Comparison of ENCODE assay signal across 13 mouse cellular contexts in the genomic region with DNA sequence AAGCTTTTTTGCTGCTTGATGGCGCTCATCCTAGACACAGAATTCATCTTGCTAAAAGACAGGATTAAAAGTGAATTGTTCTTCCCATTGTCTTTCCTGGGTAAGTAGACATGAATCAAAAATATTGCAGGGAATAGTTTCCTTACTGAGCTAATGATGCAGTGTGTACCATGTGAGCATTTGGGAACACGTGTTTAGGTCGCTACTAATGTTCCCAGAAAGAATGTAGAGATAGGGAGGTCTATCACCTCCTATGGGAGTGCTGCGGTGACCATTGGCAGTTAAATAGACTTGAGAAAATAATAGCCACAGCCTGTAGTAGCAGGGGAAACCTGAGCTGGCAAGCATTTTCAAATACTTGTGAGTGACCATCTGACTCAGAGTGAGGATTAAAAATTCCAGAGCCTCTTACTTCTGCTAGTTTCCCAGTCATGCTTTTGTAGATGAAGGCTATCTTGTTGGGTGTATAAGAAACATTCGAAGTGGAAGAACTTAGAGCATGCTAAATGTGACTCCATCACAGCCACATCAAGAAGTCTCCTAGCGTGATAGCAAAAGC. TPM values are rescaled to one million over a fixed set of nuclear protein-coding genes. Genes with fewer than 3 reads are reported as not detected.
DNase-seq lines count a peak whose midpoint lies in the region; ATAC-seq and TF ChIP-seq lines count a peak whose summit lies in the region.
"Had no signal": no experiment of that assay in that cellular context is flagged by ENCODE, and none has a peak within 500 bp of the region (broad histone marks: within the 10 kb centered on the region; RNA-seq: fewer than 3 reads in every experiment).

No protein-coding gene starts in this region.

- H3K4me1 ChIP-seq in heart, embryonic 12.5 days (replicated peaks) = peaks cover 23% of the 10 kb centered on the region
- no peaks in the 10 kb centered on the region for H3K4me1 ChIP-seq in kidney, embryonic 14.5 days (ENCODE audit: control insufficient read depth, insufficient read depth, low read length)

- no peak overlapping the region for H3K4me3 ChIP-seq in heart, embryonic 12.5 days
- H3K4me3 ChIP-seq in kidney, embryonic 14.5 days (ENCODE audit: low read length) = no peak overlapping the region
- H3K4me3 ChIP-seq in myocyte = peak overlapping the region; percentile 14
- H3K4me3 ChIP-seq: embryonic facial prominence, embryonic 15.5 days; midbrain, embryonic 13.5 days had no signal

- no peaks in the 10 kb centered on the region for H3K9me3 ChIP-seq in heart, embryonic 12.5 days (replicated peaks)
- no peaks in the 10 kb centered on the region for H3K9me3 ChIP-seq in kidney, embryonic 14.5 days (ENCODE audit: control insufficient read depth, low read length)
- H3K9me3 ChIP-seq: embryonic facial prominence, embryonic 15.5 days; midbrain, embryonic 13.5 days had no signal

- H3K79me2 ChIP-seq in myocyte (ENCODE audit: control insufficient read depth, insufficient read depth) = peaks cover 61% of the 10 kb centered on the region

- no peak overlapping the region for H3K4me2 ChIP-seq in heart, embryonic 12.5 days
- H3K4me2 ChIP-seq in kidney, embryonic 14.5 days (replicated peaks; ENCODE audit: low read depth, low read length) = no peak overlapping the region
- H3K4me2 ChIP-seq in myocyte (ENCODE audit: low read depth) = peak overlapping the region; percentile 99
- H3K4me2 ChIP-seq: embryonic facial prominence, embryonic 15.5 days; liver, embryonic 11.5 days; midbrain, embryonic 13.5 days had no signal

- ATAC-seq in heart, embryonic 12.5 days (ENCODE audit: insufficient number of reproducible peaks, low FRiP score) = no peak; the same call in 1 of the 2 replicates
- ATAC-seq in kidney, embryonic 14.5 days (ENCODE audit: low FRiP score, low TSS enrichment) = no peak
- ATAC-seq: midbrain, embryonic 13.5 days had no signal

- DNase-seq in heart, adult 8-10 months (ENCODE audit: low spot score) = no peak
- no peak for DNase-seq in kidney, postnatal 10 days
- peak; percentile 45 for DNase-seq in Muller cell, postnatal 12 days (ENCODE audit: inconsistent ontology term)
- no peak for DNase-seq in cerebellum, adult 11 months
- DNase-seq: embryo, embryonic 11 days; right cerebral cortex, postnatal 4 days; thymus, adult 2 months had no signal

- H3K9ac ChIP-seq in heart, embryonic 12.5 days = no peak overlapping the region
- H3K9ac ChIP-seq in kidney, embryonic 14.5 days (ENCODE audit: low read depth, low read length) = no peak overlapping the region
- H3K9ac ChIP-seq: embryonic facial prominence, embryonic 15.5 days; midbrain, embryonic 13.5 days had no signal

- no peak for TF ChIP-seq POLR2A in myocyte (IDR thresholded peaks at IDR 0.05; ENCODE audit: insufficient read length, low read depth)

- no peak overlapping the region for H3ac ChIP-seq in myocyte (ENCODE audit: control insufficient read depth, insufficient read length)

- WGBS in heart, embryonic 12.5 days = 51% methylated on average over 6 of the region's 6 CpGs
- 75% methylated on average over 6 of the region's 6 CpGs for WGBS in kidney, embryonic 14.5 days

- H3K27me3 ChIP-seq in heart, embryonic 12.5 days (replicated peaks) = no peaks in the 10 kb centered on the region
- H3K27me3 ChIP-seq in kidney, embryonic 14.5 days (ENCODE audit: control insufficient read depth, insufficient read depth, low read length) = no peaks in the 10 kb centered on the region
- no peaks in the 10 kb centered on the region for H3K27me3 ChIP-seq in myocyte (ENCODE audit: control insufficient read depth, insufficient read depth, insufficient read length)
- H3K27me3 ChIP-seq: embryonic facial prominence, embryonic 15.5 days; midbrain, embryonic 13.5 days had no signal

- H3K36me3 ChIP-seq in heart, embryonic 12.5 days = peaks cover 8% of the 10 kb centered on the region; the same call in 1 of the 2 replicates
- H3K36me3 ChIP-seq in kidney, embryonic 14.5 days (ENCODE audit: control insufficient read depth, insufficient read depth, low read length) = peaks cover 3% of the 10 kb centered on the region; the same call in 1 of the 2 replicates
- H3K36me3 ChIP-seq in myocyte (ENCODE audit: control insufficient read depth, insufficient read depth) = peaks cover 40% of the 10 kb centered on the region
- H3K36me3 ChIP-seq: embryonic facial prominence, embryonic 15.5 days; midbrain, embryonic 13.5 days had no signal

- peak overlapping the region; percentile 85 for H3K27ac ChIP-seq in heart, embryonic 12.5 days (ENCODE audit: poor library complexity, severe bottlenecking)
- peak overlapping the region; percentile 62; the same call in 1 of the 2 replicates for H3K27ac ChIP-seq in kidney, embryonic 14.5 days (ENCODE audit: low read depth, low read length)
- H3K27ac ChIP-seq: embryonic facial prominence, embryonic 15.5 days; midbrain, embryonic 13.5 days had no signal

TF ChIP-seq in myocyte, 11 proteins besides CTCF, POLR2A, EP300 and RAD21:
- TF ChIP-seq SRF (IDR thresholded peaks at IDR 0.05; ENCODE audit: control insufficient read depth, insufficient read length, low read depth) (no peak), REST (IDR thresholded peaks at IDR 0.05; ENCODE audit: insufficient read depth, insufficient read length) (no peak), MYOG (IDR thresholded peaks at IDR 0.05; ENCODE audit: control insufficient read depth in 1 of 3, insufficient read depth in 1 of 3, insufficient read length in 2 of 3, low read depth in 2 of 3) (no peak), MAX (IDR thresholded peaks at IDR 0.05; ENCODE audit: low read depth) (no peak), USF1 (IDR thresholded peaks at IDR 0.05; ENCODE audit: low read depth) (peak; percentile 91)
TF ChIP-seq in myocyte: peak in this region for 1.

RNA-seq across cellular contexts. Expression of gene Mdfic, which starts 22.2 kb away (rescaled TPM):
- polyA plus RNA-seq in heart, embryonic 12.5 days (2016; fragmentation: Nextera tagmentation; extraction: Ambion mirVana) = 7.0 and 7.8 TPM in 2 replicates
- 10 to 100 TPM; 14.4 to 17.5 (median 15.6) TPM for total RNA-seq in heart, adult 8-10 months (2022)
- 7.2 and 7.4 TPM in 2 replicates for polyA plus RNA-seq in kidney, embryonic 14.5 days (2014; fragmentation: Nextera tagmentation; extraction: Ambion mirVana)
- polyA plus RNA-seq in myocyte (2012; fragmentation: generic; extraction: Trizol) = 26.9 TPM
